In genomic region chr8:120297000-120297399, GRCm38 (mm10) we compare ENCODE assay signal across 12 mouse cellular contexts.
DNase-seq lines count a peak whose midpoint lies in the region; ATAC-seq and TF ChIP-seq lines count a peak whose summit lies in the region.
"Had no signal": no experiment of that assay in that cellular context is flagged by ENCODE, and none has a peak within 500 bp of the region (broad histone marks: within the 10 kb centered on the region; RNA-seq: fewer than 3 reads in every experiment).

No protein-coding gene starts in this region.

- no peak overlapping the region for H3K4me2 ChIP-seq in hindbrain, embryonic 16.5 days (ENCODE audit: low read length)
- no peak overlapping the region for H3K4me2 ChIP-seq in stomach, embryonic 14.5 days (replicated peaks; ENCODE audit: low read depth, low read length)
- no peak overlapping the region for H3K4me2 ChIP-seq in stomach, postnatal 0 days (replicated peaks; ENCODE audit: low read depth)
- no peak overlapping the region for H3K4me2 ChIP-seq in limb, embryonic 13.5 days (replicated peaks)
- no peak overlapping the region for H3K4me2 ChIP-seq in stomach, embryonic 15.5 days

- no peaks in the 10 kb centered on the region for H3K36me3 ChIP-seq in hindbrain, embryonic 10.5 days
- H3K36me3 ChIP-seq in hindbrain, embryonic 16.5 days (ENCODE audit: control insufficient read depth, insufficient read depth, low read length), result no peaks in the 10 kb centered on the region
- H3K36me3 ChIP-seq in stomach, embryonic 14.5 days (ENCODE audit: control insufficient read depth, insufficient read depth, low read length), result no peaks in the 10 kb centered on the region
- H3K36me3 ChIP-seq in stomach, postnatal 0 days (ENCODE audit: control insufficient read depth, insufficient read depth, low read length), result no peaks in the 10 kb centered on the region
- H3K36me3 ChIP-seq in limb, embryonic 13.5 days, result no peaks in the 10 kb centered on the region
- no peaks in the 10 kb centered on the region for H3K36me3 ChIP-seq in stomach, embryonic 15.5 days

- peaks cover 90% of the 10 kb centered on the region for H3K4me1 ChIP-seq in hindbrain, embryonic 10.5 days (replicated peaks)
- peaks cover 69% of the 10 kb centered on the region for H3K4me1 ChIP-seq in hindbrain, embryonic 16.5 days (ENCODE audit: control insufficient read depth, insufficient read depth, low read depth, low read length)
- peaks cover 54% of the 10 kb centered on the region for H3K4me1 ChIP-seq in stomach, embryonic 14.5 days (ENCODE audit: control insufficient read depth, insufficient read depth, low read length)
- peaks cover 7% of the 10 kb centered on the region for H3K4me1 ChIP-seq in stomach, postnatal 0 days (replicated peaks; ENCODE audit: control insufficient read depth, insufficient read depth)
- peaks cover 87% of the 10 kb centered on the region for H3K4me1 ChIP-seq in limb, embryonic 13.5 days
- peaks cover 61% of the 10 kb centered on the region for H3K4me1 ChIP-seq in stomach, embryonic 15.5 days

- no peak for TF ChIP-seq EP300 in stomach, postnatal 0 days (optimal IDR thresholded peaks at IDR 0.05)

- H3K27me3 ChIP-seq in hindbrain, embryonic 10.5 days (ENCODE audit: insufficient read depth, poor library complexity, severe bottlenecking), result peaks cover 56% of the 10 kb centered on the region
- H3K27me3 ChIP-seq in hindbrain, embryonic 16.5 days (replicated peaks; ENCODE audit: control insufficient read depth, insufficient read depth, low read length), result no peaks in the 10 kb centered on the region
- H3K27me3 ChIP-seq in stomach, embryonic 14.5 days (ENCODE audit: control insufficient read depth, insufficient read depth, low read length), result no peaks in the 10 kb centered on the region
- no peaks in the 10 kb centered on the region for H3K27me3 ChIP-seq in stomach, postnatal 0 days (ENCODE audit: control insufficient read depth, insufficient read depth, low read length)
- no peaks in the 10 kb centered on the region for H3K27me3 ChIP-seq in limb, embryonic 13.5 days
- no peaks in the 10 kb centered on the region for H3K27me3 ChIP-seq in stomach, embryonic 15.5 days (replicated peaks)

- H3K4me3 ChIP-seq in hindbrain, embryonic 10.5 days, result 0 out of 2 replicates have a peak overlapping the region, but pooled peaks have one; percentile 9
- H3K4me3 ChIP-seq in hindbrain, embryonic 16.5 days (ENCODE audit: low read length), result no peak overlapping the region
- no peak overlapping the region for H3K4me3 ChIP-seq in stomach, embryonic 14.5 days (ENCODE audit: low read depth, low read length)
- H3K4me3 ChIP-seq in stomach, postnatal 0 days (ENCODE audit: low read depth, low read length), result no peak overlapping the region
- no peak overlapping the region for H3K4me3 ChIP-seq in limb, embryonic 13.5 days
- H3K4me3 ChIP-seq in stomach, embryonic 15.5 days (replicated peaks), result no peak overlapping the region

- H3K9me3 ChIP-seq in hindbrain, embryonic 10.5 days, result no peaks in the 10 kb centered on the region
- no peaks in the 10 kb centered on the region for H3K9me3 ChIP-seq in hindbrain, embryonic 16.5 days (ENCODE audit: control insufficient read depth, low read length)
- H3K9me3 ChIP-seq in stomach, embryonic 14.5 days (ENCODE audit: control insufficient read depth, low read depth, low read length), result no peaks in the 10 kb centered on the region
- no peaks in the 10 kb centered on the region for H3K9me3 ChIP-seq in stomach, postnatal 0 days (ENCODE audit: control insufficient read depth, low read length)
- H3K9me3 ChIP-seq in limb, embryonic 13.5 days, result no peaks in the 10 kb centered on the region
- no peaks in the 10 kb centered on the region for H3K9me3 ChIP-seq in stomach, embryonic 15.5 days

- peak overlapping the region; percentile 89 for H3K27ac ChIP-seq in hindbrain, embryonic 10.5 days
- H3K27ac ChIP-seq in hindbrain, embryonic 16.5 days (ENCODE audit: low read depth, low read length), result no peak overlapping the region
- peak overlapping the region; percentile 0; the same call in 1 of the 2 replicates for H3K27ac ChIP-seq in stomach, embryonic 14.5 days (ENCODE audit: low read length)
- H3K27ac ChIP-seq in stomach, postnatal 0 days (replicated peaks), result no peak overlapping the region
- H3K27ac ChIP-seq in limb, embryonic 13.5 days, result peak overlapping the region; percentile 48; the same call in 1 of the 2 replicates
- peak overlapping the region; percentile 31; the same call in 1 of the 2 replicates for H3K27ac ChIP-seq in stomach, embryonic 15.5 days

- WGBS in hindbrain, embryonic 10.5 days, result 30% methylated on average over 5 of the region's 5 CpGs
- WGBS in hindbrain, embryonic 16.5 days, result 27% methylated on average over 5 of the region's 5 CpGs
- 31% methylated on average over 5 of the region's 5 CpGs for WGBS in stomach, embryonic 14.5 days
- WGBS in stomach, postnatal 0 days, result 63% methylated on average over 5 of the region's 5 CpGs
- WGBS in limb, embryonic 13.5 days, result 32% methylated on average over 5 of the region's 5 CpGs
- 34% methylated on average over 5 of the region's 5 CpGs for WGBS in stomach, embryonic 15.5 days

- no peak for TF ChIP-seq CTCF in stomach, postnatal 0 days (IDR thresholded peaks at IDR 0.05; ENCODE audit: low read depth)

- DNase-seq in hindbrain, embryonic 10.5 days (ENCODE audit: low spot score), result no peak
- no peak for DNase-seq in stomach, postnatal 0 days (ENCODE audit: low spot score)
- DNase-seq in Muller cell, postnatal 12 days (ENCODE audit: inconsistent ontology term), result no peak
- DNase-seq in left cerebral cortex, adult 18-20 months (ENCODE audit: low spot score in 2 of 2), result no peak
- DNase-seq: cerebellum, adult 2 months; gastrocnemius, postnatal 14 days; kidney, adult 9 months; lung, adult 18-20 months had no signal

- ATAC-seq in hindbrain, embryonic 16.5 days, result no peak
- no peak for ATAC-seq in stomach, embryonic 14.5 days (ENCODE audit: insufficient number of reproducible peaks, insufficient read depth, low FRiP score, low read depth)
- ATAC-seq in stomach, postnatal 0 days (ENCODE audit: low FRiP score, low TSS enrichment), result no peak
- ATAC-seq in limb, embryonic 13.5 days (ENCODE audit: low FRiP score, low read depth), result no peak
- no peak for ATAC-seq in stomach, embryonic 15.5 days (ENCODE audit: insufficient read depth, low FRiP score, low read depth)

- H3K9ac ChIP-seq in hindbrain, embryonic 16.5 days (ENCODE audit: low read depth, low read length), result no peak overlapping the region; the same call in 1 of the 2 replicates
- no peak overlapping the region for H3K9ac ChIP-seq in stomach, embryonic 14.5 days (replicated peaks; ENCODE audit: low read depth, low read length)
- H3K9ac ChIP-seq in stomach, postnatal 0 days (ENCODE audit: low read length), result no peak overlapping the region
- no peak overlapping the region for H3K9ac ChIP-seq in limb, embryonic 13.5 days
- no peak overlapping the region for H3K9ac ChIP-seq in stomach, embryonic 15.5 days

Comparison
In these comparisons a context has a peak if more than half of its experiments do, and no peak if none do; other contexts are left out.
1. H3K27ac ChIP-seq: peak in hindbrain, embryonic 10.5 days (single experiment), stomach, embryonic 14.5 days (single experiment), limb, embryonic 13.5 days (single experiment) and stomach, embryonic 15.5 days (single experiment); none in hindbrain, embryonic 16.5 days (single experiment) and stomach, postnatal 0 days (single experiment).